Mouse (Mus musculus) forebrain, embryonic 10.5 days (tissue): Measurements from ENCODE around the gene Macf1. TPM values are rescaled to one million over a fixed set of nuclear protein-coding genes. Genes with fewer than 3 reads are reported as not detected.
"Not testable (repeated sequence)": the region's sequence is repeated elsewhere in the genome, so short reads cannot be mapped to it uniquely, and the experiment has no call there.

Experiments
- DNase-seq: peaks from one replicate; pipeline ENCODE4 v3.0.0-alpha.2; 2017; ENCODE audit warnings: low spot score; ENCODE audit errors: extremely low spot score
- H3K27ac ChIP-seq: fragments of 300-500 bp; sonication (generic); 2 replicates; pipeline ENCODE4 v1.5.1; 2016; ENCODE audit warnings: mild to moderate bottlenecking
- H3K27me3 ChIP-seq: fragments of 300-500 bp; sonication (generic); 2 replicates; pipeline ENCODE4 v1.6.1; 2016; ENCODE audit warnings: mild to moderate bottlenecking; ENCODE audit not compliant: poor library complexity, severe bottlenecking
- H3K36me3 ChIP-seq: fragments of 300-500 bp; sonication (generic); replicated peaks from 2 replicates; pipeline ENCODE4 v1.6.1; 2016; ENCODE audit warnings: mild to moderate bottlenecking, moderate library complexity
- H3K4me1 ChIP-seq: fragments of 300-500 bp; sonication (generic); 2 replicates; pipeline ENCODE4 v1.6.1; 2016
- H3K4me3 ChIP-seq: fragments of 300-500 bp; sonication (generic); 2 replicates; pipeline ENCODE4 v1.5.1; 2016; ENCODE audit warnings: mild to moderate bottlenecking, moderate library complexity
- H3K9me3 ChIP-seq: fragments of 300-500 bp; sonication (generic); 2 replicates; pipeline ENCODE4 v1.6.1; 2016; ENCODE audit warnings: mild to moderate bottlenecking, moderate library complexity
- WGBS: fragments of 180-500 bp; shearing (Covaris S2); methylation state at CpG from one replicate; pipeline ENCODE4 v1.1.7; 2016; 5-methylcytosine and 5-hydroxymethylcytosine counted together
- polyA plus RNA-seq: library from polyadenylated mRNA; unstranded; fragments of >200 nt; fragmentation: Nextera tagmentation; extraction: Ambion mirVana; gene quantifications from 2 replicates; pipeline ENCODE4 v1.2.1, GENCODE M21; 2016

Gene Macf1
- polyA plus RNA-seq, 1 experiment from 2014 or later, result 50.2 TPM

- no peak for DNase-seq
- peaks cover 31% of the 10 kb centered on the region for H3K4me1 ChIP-seq
- H3K27me3 ChIP-seq, result no peaks in the 10 kb centered on the region
- H3K4me3 ChIP-seq, result no peak overlapping the region
- no peaks in the 10 kb centered on the region for H3K9me3 ChIP-seq
- 46% methylated on average over 3 of the region's 3 CpGs for WGBS
- no peak overlapping the region for H3K27ac ChIP-seq
- H3K36me3 ChIP-seq, result no peaks in the 10 kb centered on the region
Measured at GRCm38 (mm10) chr4:123532001-123532400, 152.2 kb downstream of the Macf1 start.

- WGBS, result 78% methylated on average over 6 of the region's 6 CpGs
- H3K27ac ChIP-seq, result no peak overlapping the region
- H3K4me1 ChIP-seq, result peaks cover 39% of the 10 kb centered on the region
- H3K9me3 ChIP-seq, result no peaks in the 10 kb centered on the region
- no peak for DNase-seq
- no peaks in the 10 kb centered on the region for H3K27me3 ChIP-seq
- H3K4me3 ChIP-seq, result no peak overlapping the region
- H3K36me3 ChIP-seq, result peaks cover 8% of the 10 kb centered on the region; the same call in 1 of the 2 replicates
Measured at GRCm38 (mm10) chr4:123530976-123531375, 153.2 kb downstream of the Macf1 start.

GRCm38 (mm10) chr4:123529230-123529629, 154.9 kb downstream of the Macf1 start:
- Histone ChIP-seq H3K4me3 (no peak overlapping the region), H3K36me3 (peaks cover 8% of the 10 kb centered on the region; the same call in 1 of the 2 replicates), H3K27ac (no peak overlapping the region), H3K9me3 (no peaks in the 10 kb centered on the region), H3K27me3 (no peaks in the 10 kb centered on the region), H3K4me1 (peaks cover 39% of the 10 kb centered on the region)
- DNase-seq, result peak; percentile 35
- 41% methylated on average over 6 of the region's 6 CpGs for WGBS

GRCm38 (mm10) chr4:123527607-123528010, 156.6 kb downstream of the Macf1 start:
- Histone ChIP-seq H3K27ac (peak overlapping the region; percentile 78), H3K4me1 (peaks cover 51% of the 10 kb centered on the region), H3K4me3 (peak overlapping the region; percentile 45), H3K9me3 (no peaks in the 10 kb centered on the region), H3K36me3 (peaks cover 8% of the 10 kb centered on the region; the same call in 1 of the 2 replicates), H3K27me3 (no peaks in the 10 kb centered on the region)
- peak; percentile 30 for DNase-seq
- WGBS, result 3% methylated on average over 8 of the region's 8 CpGs

- H3K27me3 ChIP-seq, result no peaks in the 10 kb centered on the region
- H3K9me3 ChIP-seq, result no peaks in the 10 kb centered on the region
- H3K36me3 ChIP-seq, result peaks cover 8% of the 10 kb centered on the region; the same call in 1 of the 2 replicates
- 30% methylated on average over 10 of the region's 10 CpGs for WGBS
- peak overlapping the region; percentile 45 for H3K4me3 ChIP-seq
- peak overlapping the region; percentile 78 for H3K27ac ChIP-seq
- H3K4me1 ChIP-seq, result peaks cover 51% of the 10 kb centered on the region
- no peak for DNase-seq
Measured at GRCm38 (mm10) chr4:123526779-123527280, 157.3 kb downstream of the Macf1 start.

GRCm38 (mm10) chr4:123524746-123525145, 159.4 kb downstream of the Macf1 start:
- Histone ChIP-seq H3K4me1 (peaks cover 46% of the 10 kb centered on the region), H3K9me3 (no peaks in the 10 kb centered on the region), H3K4me3 (no peak overlapping the region), H3K36me3 (peaks cover 8% of the 10 kb centered on the region; the same call in 1 of the 2 replicates), H3K27ac (no peak overlapping the region), H3K27me3 (no peaks in the 10 kb centered on the region)
- DNase-seq, result no peak
- WGBS, result 86% methylated on average over 5 of the region's 5 CpGs

GRCm38 (mm10) chr4:123520123-123520522, 164.0 kb downstream of the Macf1 start:
- H3K4me1 ChIP-seq, result peaks cover 11% of the 10 kb centered on the region
- 88% methylated on average over 5 of the region's 5 CpGs for WGBS
- H3K27me3 ChIP-seq, H3K4me3 ChIP-seq, H3K36me3 ChIP-seq, H3K27ac ChIP-seq, H3K9me3 ChIP-seq, DNase-seq: not testable (repeated sequence)

- Histone ChIP-seq H3K27me3 (no peaks in the 10 kb centered on the region), H3K27ac (no peak overlapping the region), H3K36me3 (peaks cover 31% of the 10 kb centered on the region), H3K4me3 (no peak overlapping the region), H3K9me3 (no peaks in the 10 kb centered on the region), H3K4me1 (no peaks in the 10 kb centered on the region)
- DNase-seq, result no peak
- WGBS, result 92% methylated on average over 1 of the region's 1 CpGs
Measured at GRCm38 (mm10) chr4:123515673-123516072, 168.5 kb downstream of the Macf1 start.

- Histone ChIP-seq H3K9me3 (no peaks in the 10 kb centered on the region), H3K4me1 (no peaks in the 10 kb centered on the region), H3K27ac (no peak overlapping the region), H3K27me3 (no peaks in the 10 kb centered on the region), H3K4me3 (no peak overlapping the region), H3K36me3 (peaks cover 85% of the 10 kb centered on the region)
- no peak for DNase-seq
- 74% methylated on average over 1 of the region's 1 CpGs for WGBS
Measured at GRCm38 (mm10) chr4:123510201-123510600, 174.0 kb downstream of the Macf1 start.

- no peaks in the 10 kb centered on the region for H3K27me3 ChIP-seq
- H3K36me3 ChIP-seq, result peaks cover 98% of the 10 kb centered on the region
- H3K27ac ChIP-seq, result no peak overlapping the region
- H3K4me1 ChIP-seq, result no peaks in the 10 kb centered on the region
- DNase-seq, result no peak
- H3K4me3 ChIP-seq, result no peak overlapping the region
- WGBS, result 85% methylated on average over 3 of the region's 3 CpGs
- no peaks in the 10 kb centered on the region for H3K9me3 ChIP-seq
Measured at GRCm38 (mm10) chr4:123489086-123489485, 195.1 kb downstream of the Macf1 start.

GRCm38 (mm10) chr4:123479991-123480390, 204.2 kb downstream of the Macf1 start:
- Histone ChIP-seq H3K27me3 (no peaks in the 10 kb centered on the region), H3K9me3 (no peaks in the 10 kb centered on the region), H3K27ac (no peak overlapping the region), H3K4me3 (no peak overlapping the region), H3K4me1 (no peaks in the 10 kb centered on the region), H3K36me3 (peaks cover 85% of the 10 kb centered on the region)
- 96% methylated on average over 4 of the region's 4 CpGs for WGBS
- no peak for DNase-seq

GRCm38 (mm10) chr4:123478655-123479433, 205.3 kb downstream of the Macf1 start:
- H3K27ac ChIP-seq, result no peak overlapping the region
- H3K4me3 ChIP-seq, result no peak overlapping the region
- H3K4me1 ChIP-seq, result no peaks in the 10 kb centered on the region
- peaks cover 87% of the 10 kb centered on the region for H3K36me3 ChIP-seq
- 85% methylated on average over 8 of the region's 8 CpGs for WGBS
- H3K9me3 ChIP-seq, result no peaks in the 10 kb centered on the region
- DNase-seq, result no peak
- no peaks in the 10 kb centered on the region for H3K27me3 ChIP-seq

- Histone ChIP-seq H3K4me1 (no peaks in the 10 kb centered on the region), H3K9me3 (no peaks in the 10 kb centered on the region), H3K27me3 (no peaks in the 10 kb centered on the region), H3K27ac (no peak overlapping the region), H3K4me3 (no peak overlapping the region), H3K36me3 (peaks cover 85% of the 10 kb centered on the region)
- WGBS, result 90% methylated on average over 1 of the region's 1 CpGs
- no peak for DNase-seq
Measured at GRCm38 (mm10) chr4:123465799-123466198, 218.4 kb downstream of the Macf1 start.
